Mouse (Mus musculus) urinary bladder, postnatal 36 days (tissue): ENCODE measurements at regions not wholly inside any gene's neighbourhood (a gene's known extent, or its start where the extent isn't known, plus 50 kb on each side); places are given as distances from the start of the nearest gene placed in this dataset.

Source experiments
- DNase-seq, 2 experiments: peaks; one replicate each; pipeline ENCODE4 v3.0.0; 2022; ENCODE audit warnings: low spot score in 2 of 2, mixed read lengths in 1 of 2

DNA sequence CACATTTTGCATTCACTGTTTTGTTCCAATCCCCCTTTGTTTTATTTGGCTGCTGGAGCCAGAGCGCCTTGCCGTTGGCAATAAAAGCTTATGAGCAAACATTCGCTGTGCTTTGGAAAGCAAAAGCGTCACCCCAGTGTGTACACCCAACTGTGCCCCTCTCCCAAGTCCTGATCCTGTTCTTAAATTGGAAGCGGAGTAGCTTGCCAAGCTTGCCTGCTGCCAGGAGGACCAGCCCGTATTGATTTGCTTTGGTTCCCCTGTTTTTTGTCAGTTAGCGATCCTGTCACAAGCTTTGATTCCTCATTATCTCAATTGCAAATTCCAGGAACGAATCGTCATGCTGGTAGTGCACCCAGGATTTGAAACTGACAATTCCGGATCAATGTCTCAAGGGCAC, 917.5 kb downstream of the Olfm4 start:
- DNase-seq: peak in 1 of 2 experiments; percentile 1

DNA sequence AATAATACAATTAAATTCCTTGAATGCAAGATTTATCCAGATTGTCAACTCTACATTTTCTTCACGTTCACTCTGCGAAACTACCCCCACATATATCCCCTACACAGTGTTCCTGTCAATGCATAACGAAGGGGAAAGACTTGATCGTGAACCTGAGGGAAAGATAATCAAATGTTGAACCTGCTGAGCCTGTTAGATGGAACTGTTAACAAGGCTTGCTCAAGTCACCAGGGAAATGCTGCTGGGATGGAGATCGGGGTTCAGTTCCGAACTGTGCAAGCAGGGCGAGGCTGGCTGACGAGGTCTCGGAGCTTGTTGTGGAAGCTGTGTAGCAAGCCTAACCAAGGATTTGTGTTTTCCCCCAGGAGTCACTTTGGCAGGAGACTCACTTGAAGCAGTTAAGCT, 917.9 kb downstream of the Olfm4 start:
- peak in 1 of 2 experiments; percentile 4 for DNase-seq

DNA sequence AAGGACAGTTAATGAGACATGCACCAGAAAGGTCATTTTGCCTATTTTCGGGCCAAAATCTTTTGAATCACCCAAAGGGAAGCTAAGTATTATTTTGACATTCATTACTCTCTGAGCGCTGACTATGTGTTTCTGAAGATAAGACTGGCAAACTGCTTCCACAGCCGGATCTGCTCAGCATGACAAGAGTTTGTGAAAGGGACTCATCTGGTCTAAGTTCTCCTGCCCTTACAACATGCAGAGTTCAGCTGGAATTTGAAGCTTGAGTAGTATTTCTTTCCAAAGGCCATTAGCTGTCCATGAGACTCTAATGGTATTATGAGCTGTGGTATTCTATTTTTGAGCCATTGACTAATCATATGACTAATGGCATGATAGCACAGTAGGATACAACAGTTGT, 932.1 kb downstream of the Olfm4 start:
- DNase-seq: peak; percentile 2 to 19

DNA sequence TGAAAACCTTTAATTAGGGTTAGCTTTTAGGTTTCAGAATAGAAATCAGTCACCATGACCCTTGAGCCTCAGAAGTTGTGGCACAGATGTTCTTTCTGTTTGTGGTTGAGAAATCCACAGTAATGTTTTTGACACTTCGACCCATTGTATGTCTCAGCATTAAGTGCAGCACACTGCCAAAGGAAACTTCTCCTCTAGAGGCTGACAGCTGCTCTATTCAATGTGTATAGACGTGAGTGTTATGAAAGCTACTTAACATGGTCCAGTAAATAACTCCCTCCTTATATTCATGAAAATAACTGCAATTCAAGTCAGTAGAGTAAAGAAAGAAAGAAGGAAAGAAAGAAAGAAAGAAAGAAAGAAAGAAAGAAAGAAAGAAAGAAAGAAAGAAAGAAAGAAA, 939.9 kb downstream of the Olfm4 start:
- DNase-seq: no peak

DNA sequence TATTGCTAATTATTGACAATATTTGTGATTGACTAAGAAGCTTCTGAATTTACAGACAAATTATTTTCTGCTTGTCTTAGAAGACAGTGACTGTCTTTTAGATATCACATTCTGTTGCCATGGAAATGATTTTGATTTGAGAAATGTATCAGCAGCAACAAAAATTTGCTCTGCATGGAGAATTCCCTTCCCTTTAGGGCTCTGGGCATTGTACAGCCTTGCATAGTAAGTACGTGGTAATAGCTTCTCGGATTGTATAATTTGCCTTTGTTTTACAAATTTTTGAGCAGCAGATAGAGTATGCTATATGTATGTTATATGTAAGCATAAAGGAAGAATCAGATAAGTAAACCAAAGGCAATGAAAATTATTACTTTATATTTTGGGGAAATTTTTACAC, 976.1 kb downstream of the Olfm4 start:
- DNase-seq: no peak

DNA sequence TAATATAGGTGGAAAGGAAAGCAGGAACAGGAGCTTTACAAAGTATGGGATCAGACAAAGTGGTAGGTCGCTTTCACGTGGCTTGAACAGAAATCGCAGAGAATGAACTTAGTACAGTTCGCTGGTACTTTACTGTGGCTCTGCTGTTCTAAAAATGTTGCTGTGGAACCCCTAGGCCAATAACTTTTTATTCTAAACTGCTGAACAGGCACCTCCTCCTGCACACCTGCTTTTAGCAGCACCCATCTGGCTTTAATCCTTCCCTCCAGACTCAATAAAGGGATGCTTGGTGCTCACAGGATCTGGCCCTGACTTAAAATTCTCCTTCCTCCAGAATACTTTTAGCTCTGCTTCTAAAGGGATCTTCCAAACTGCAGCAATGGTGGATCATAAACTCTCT, 991.9 kb downstream of the Olfm4 start:
- DNase-seq: no peak

DNA sequence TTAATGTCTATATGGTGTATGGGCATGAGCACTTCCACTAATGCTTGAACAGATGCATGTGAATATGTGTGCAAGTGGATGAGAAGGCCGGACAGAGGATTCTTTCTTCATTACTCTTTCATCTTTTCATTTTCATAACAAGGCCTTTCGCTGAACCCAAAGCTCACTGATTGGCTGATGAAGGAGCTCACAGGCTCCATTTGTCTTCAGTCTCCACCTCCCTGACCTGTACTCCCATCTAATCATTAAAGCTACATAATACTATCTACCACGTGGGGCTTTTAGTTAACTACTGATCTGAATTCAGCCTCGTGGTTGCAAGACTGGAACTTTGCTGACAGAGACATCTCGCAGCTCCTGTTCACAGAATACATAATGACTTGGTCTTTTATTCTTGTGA, 992.8 kb downstream of the Olfm4 start:
- no peak for DNase-seq

DNA sequence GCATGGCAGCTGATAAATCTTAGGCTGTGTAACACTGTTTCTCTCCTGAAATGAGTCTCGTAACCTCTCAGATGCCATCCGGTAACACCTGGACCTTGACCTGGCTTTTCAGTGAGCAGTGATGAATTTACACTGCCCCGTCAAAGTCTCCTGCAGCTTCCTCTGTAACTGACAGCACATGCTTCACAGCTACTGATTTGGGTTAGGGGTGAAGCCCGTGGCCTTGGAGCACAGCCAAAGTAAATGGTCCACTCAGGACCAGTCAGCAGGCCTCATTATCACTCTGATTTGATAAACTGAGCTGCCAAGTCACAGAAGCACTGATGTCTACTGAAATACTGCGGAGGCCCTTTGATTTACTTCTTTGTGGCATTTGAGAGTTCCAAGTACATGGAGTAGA, 995.6 kb downstream of the Olfm4 start:
- DNase-seq: no peak

DNA sequence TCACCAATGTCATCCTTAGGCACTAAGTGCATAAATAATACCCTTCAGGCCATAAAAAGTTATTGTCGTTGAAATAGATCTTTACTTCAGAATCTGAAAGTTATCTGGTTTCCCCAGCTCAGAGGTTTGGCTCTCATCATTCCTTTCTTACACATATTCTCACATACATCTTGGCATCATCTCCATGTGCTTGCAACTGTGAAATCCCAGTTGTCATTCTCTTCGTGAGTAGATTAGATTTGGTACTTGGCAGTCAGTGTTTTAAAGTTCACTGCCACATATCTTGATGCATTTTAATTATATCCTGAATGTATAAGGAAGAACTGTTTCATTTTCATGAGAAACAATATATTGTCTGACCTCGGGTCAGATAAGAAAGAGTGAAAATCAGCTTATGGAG, 1006.3 kb downstream of the Olfm4 start:
- DNase-seq: no peak

DNA sequence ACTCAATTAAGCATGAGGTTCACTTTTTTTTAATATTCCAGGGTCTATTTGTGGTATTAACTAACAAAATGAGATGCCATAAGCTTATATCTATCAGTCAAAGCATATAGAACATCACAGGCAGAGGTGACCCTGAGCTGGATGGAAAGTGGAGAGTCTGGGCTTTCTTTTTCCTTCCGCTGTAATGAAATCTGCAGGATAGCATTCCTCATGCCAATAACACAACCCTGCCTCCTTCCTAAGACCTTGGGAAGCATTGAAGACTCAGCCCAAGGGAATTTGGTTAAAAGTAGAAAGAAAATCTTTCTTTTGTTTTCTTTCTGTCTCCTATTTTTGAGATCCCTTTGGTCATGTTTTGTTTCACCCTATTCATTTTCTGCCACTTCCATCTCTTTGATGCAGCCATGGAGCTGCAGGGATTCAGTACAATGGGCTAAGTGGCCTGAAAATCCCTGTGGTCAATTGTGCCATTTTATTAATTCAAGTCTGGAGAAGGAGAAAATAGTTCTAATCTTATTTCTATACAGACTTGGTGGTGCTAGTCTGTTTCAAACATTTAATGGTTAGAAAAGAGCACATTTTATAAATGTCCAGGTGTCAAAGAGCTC, 1006.9 kb downstream of the Olfm4 start:
- no peak for DNase-seq

DNA sequence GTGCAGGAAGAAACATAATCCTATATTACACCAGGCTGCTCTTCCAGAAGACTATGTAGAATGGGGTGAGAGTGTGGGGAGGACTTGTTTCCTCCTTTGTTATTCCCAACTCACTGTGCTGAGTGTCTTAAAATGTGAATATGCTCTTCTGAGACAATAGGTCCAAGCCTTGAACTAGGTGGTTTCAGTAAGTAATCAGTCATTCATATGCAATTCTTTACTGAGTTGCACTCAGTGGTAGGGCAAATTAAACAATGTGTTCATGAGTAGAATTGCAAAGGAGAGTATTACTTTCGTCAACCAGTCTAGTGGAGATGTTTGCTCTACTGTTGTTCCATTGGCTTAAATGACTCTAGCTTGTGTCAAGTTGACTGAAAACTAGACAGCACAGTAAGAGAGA, 1015.1 kb downstream of the Olfm4 start:
- DNase-seq: no peak

DNA sequence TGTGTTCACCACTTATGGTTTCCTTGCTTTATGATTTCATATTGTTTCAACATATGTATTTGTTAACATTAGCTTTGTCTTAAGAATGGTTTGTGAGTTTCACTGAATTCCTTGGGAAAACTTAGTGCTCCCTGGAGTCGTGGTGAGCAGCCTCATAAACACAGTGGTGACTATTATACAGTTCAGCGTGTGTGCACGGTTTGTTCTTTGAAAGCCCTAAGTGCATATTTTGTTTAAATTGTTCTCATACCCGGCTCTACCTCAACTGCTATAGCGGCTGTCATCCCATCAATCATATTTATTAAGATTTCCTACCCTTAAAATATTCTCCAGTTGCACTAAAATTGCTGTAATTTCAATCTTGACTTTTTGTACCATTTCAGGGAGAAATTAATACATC, 1029.3 kb downstream of the Olfm4 start:
- no peak for DNase-seq

DNA sequence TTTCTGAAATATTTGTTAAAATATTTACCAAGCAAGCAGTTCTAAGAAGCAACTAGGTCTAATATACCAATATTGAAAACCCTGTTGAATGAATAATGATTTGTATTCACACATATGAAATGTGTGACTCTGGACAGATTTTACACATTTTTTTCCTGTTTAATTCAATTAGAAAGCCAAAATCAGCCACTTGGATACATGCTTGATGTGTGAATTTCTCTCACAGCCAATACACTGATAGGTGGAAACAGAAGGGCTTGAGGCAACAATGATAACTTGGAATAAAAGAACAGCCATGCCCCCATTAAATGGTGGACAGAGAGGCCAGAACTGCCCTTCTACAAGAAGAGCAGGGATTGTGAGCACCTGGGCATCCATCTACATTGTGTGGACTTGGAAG, 1047.6 kb downstream of the Olfm4 start:
- DNase-seq: no peak

DNA sequence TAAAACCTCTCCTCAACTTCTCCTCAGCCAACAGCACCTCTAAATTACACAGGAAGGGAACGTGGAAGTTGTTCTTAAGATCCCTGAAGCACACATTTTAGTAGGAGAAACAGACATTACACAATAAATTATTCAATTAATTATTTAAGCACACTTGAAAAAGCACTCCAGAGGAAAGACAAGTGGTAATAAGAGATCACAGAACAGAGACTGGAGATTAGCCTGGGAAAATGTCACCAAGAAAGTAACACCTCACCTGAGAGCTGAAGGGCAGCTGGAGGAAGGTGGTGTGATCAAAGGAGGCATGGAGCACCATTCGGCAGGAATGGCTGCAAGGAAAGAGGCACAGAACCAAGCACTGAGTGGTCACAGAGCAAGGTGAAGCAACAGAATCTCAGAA, 1053.8 kb downstream of the Olfm4 start:
- DNase-seq: no peak

DNA sequence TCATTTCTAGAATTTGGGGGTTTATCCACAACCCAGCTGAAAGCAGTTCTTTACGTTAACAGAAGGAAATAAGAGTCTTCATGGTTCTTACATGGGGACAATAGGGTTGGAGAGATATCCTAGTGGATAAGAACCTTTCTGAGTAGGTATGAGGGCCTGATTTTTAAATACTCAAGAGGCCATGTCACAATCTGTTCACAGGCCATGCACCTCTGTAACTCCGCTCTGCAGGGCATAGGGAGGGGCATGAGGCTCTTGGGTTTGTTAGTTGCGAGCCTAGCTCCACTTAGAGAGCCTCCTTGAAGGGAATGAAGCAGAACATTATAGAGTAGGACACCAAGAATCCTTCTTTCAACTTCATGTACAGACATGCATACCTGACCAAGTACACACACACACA, 1054.2 kb downstream of the Olfm4 start:
- no peak for DNase-seq
